Mouse (Mus musculus) right cerebral cortex, postnatal 36 days (tissue): ENCODE results near the gene Tlk2.

Experiments
- DNase-seq, 2 experiments: peaks; one replicate each; pipeline ENCODE4 v3.0.0; 2022; ENCODE audit warnings: low spot score in 2 of 2, mixed read lengths in 1 of 2

Gene Tlk2

DNA sequence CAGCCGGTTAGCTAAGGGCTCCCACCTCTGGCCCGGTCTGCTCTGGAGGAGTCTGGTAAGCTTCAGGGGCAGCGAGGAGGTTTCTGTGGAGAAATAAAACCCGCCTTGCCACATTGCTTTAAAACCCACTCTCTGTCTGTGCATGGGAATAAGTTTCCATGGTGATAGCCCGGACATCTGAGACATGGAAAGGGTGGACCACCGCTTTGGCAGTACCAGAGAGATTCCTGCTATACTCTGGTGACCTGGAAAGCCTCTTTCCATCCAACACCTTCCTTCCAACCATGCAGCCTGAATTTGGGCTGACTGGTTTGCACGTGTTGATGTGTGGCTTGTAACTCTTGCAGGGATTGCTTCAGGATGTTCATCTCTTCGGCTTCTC lies 135.0 kb downstream of the Tlk2 start:
- no peak for DNase-seq

DNA sequence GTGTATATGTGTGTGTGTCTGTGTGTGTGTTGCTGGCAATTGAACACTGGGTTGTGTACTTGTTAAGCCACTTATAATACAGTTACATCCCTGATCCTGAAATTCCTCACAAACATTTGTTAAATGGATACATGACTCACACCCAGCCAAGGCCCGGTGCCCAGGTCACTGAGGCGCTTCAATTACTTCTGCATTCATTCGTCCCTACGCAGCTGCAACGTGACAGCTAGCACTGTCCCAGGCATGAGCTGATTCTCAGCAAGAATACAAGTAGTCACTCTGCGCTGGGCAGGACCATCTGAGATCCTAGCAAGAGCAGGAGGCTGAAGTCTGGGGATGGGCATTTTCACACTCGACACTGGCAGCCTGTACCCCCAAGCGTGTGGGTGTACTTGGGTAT lies 136.7 kb downstream of the Tlk2 start:
- DNase-seq = no peak

DNA sequence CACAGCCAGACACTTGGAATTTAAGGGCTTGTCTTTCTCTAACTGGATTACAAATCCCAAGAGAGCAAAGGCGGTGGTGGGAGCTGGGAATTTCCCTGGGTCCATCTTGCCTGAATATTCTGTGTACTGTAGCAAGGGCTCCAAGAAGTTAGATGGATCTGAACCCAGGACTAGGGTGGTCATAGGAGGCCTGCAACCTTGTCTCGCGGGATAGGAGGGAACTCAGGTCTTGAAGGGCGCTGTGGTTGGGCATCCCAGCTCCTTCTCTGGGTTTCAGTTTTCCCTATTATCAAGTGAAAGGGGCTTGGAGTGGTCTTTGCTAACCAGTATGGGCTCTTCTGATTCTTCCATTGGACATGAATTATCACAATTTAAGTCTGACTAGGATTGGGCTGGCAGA lies 137.5 kb downstream of the Tlk2 start:
- no peak for DNase-seq

DNA sequence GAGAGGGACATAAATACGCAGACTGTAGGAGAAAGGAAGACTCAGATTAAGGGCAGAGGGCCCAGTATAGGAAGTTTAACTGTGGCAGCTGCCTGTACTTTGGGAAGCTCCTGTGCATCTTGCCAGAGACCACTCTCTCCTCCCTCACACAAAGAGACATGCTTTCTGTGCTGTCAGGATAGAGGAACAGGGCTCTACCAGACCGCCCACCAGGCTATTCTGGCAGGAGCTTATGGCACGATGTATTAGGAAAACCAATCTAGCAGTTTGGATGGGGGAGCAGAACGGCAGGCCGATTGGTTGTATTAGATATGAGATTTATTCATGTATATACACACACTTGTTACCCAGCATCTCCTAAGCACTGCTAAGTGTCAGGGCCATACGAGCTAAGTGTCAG lies 139.2 kb downstream of the Tlk2 start:
- DNase-seq = no peak

DNA sequence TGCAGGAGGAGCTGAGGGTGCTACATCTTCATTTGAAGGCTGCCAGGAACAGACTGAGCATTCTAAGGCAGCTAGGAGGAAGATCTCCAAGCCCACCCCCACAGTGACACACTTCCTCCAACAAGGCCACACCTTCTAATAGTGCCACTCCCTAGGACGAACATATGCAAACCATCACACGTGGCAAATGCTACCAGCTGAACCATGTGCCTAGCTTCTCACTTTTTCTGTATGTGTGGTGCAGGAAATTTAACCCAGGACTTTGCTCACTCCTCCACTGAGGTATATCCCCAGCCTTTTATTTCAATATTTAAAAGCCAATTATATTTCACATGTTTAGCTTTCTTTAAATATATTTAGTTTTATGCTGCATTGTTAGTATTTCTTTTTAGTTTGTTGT lies 142.5 kb downstream of the Tlk2 start:
- DNase-seq = no peak

DNA sequence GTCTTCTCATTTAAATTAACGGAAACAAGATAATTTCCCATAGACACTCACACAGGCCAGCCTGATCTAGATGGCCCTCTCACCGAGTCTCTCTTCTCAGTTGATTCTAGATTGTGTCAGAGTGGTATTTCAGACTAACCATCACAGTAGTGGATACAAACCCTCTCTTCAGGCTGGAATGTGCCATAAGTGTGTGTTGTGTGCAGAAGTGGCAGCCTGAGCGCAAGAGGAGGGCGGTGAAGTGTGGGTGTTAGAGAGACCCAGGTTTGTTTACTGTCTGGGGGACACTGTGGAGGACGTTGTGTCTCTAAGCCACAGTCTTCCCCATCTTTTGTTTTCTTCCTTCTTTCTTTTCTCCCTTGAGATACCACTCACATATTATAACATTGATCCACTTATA lies 144.9 kb downstream of the Tlk2 start:
- DNase-seq = no peak

DNA sequence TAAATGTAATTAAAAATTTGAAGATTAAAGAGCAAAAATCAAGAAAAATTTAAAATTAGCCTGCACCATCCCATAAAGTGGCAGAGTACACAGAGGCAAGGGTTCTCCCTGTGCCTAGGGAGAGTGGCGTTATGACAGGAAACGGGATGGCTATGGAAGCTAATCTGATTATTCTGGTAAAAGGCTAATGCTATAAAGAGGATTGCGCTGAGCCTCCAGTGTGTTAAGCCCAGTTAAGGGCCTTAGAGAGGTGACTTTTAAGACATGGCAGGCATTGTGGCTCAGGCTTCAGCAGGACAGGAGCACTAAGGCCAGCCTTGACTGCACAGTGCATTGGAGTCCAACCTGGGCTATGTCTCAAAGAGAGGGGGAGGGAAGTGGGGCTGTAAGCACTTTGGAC lies 148.5 kb downstream of the Tlk2 start:
- no peak for DNase-seq

DNA sequence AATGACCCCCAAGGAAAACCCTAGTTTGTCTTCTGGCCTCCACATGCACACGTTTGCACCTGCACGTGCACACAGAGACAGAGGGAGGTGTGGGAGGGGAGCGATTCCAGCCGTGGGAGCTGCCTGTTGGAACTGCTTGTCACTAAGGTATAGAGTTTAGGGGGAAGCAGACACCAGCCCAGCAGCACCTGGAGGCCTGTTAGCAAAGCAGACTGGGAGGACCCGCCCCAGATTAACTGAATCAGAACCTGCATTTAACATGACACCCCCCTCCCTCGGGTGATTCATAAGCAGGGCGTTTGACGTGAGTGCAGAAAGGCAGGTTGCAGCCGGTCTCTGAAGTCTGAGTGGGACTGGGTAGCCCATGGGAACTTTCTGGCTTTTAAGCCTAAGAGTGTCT lies 151.4 kb downstream of the Tlk2 start:
- no peak for DNase-seq

DNA sequence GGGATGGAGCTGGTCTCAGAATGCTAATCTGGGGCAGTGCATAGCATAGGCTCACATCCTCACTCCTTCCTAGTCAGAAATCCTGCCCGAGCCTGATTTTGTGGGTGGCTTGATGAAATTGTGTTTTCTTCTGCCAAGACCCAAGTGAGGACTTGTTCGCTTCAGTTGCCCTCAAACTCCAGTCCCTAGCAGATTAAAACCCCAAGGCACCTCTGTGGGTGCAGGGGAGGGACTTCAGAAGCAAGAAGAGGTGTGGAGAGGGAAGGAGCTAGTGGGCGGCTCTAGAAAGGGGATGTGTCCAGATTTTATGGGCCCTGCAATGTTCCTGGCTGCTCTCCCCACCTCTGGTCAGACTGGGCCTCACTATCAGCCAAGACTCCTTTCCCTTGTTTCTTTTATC lies 152.5 kb downstream of the Tlk2 start:
- DNase-seq = no peak

DNA sequence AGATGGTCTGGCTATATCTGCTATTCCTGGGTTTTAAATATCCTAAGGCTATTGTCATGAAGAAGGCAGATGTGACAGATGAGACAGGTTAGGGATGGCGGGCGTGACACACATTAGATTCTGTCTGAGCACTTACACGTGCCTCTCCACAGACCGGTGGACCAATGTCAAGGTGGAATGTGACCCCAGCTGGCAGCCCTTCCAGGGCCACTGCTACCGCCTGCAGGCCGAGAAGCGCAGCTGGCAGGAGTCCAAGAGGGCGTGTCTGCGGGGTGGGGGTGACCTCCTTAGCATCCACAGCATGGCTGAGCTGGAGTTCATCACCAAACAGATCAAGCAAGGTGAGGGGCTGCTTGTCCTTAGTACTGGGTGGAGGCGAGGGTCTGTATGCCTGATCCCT lies 153.1 kb downstream of the Tlk2 start:
- DNase-seq = no peak

DNA sequence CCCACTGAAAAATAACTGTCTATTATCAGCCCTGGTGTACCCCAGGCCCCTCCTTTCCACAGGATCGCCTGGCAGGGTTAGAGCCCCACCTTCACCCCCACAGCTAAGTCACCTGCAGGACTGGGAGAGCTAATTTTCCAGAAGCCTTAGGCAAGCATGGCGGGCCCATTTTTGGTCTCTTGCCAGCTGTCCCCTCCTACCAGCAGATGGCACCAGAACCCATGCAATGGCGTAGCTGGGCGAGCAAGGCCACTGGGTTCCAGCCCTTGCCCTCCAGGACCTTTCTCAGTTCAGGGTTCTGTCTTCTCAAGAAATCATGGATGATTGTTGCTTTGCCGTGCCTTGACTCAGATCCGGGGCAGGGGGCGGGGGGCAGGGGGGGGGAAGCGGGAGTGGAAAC lies 153.9 kb downstream of the Tlk2 start:
- DNase-seq = no peak
